In genomic region chr6:100707557-100707956, GRCm38 (mm10) we compare ENCODE assay signal across 15 mouse cellular contexts. TPM values are rescaled to one million over a fixed set of nuclear protein-coding genes. Genes with fewer than 3 reads are reported as not detected.
DNase-seq lines count a peak whose midpoint lies in the region; ATAC-seq and TF ChIP-seq lines count a peak whose summit lies in the region.
"Had no signal": no experiment of that assay in that cellular context is flagged by ENCODE, and none has a peak within 500 bp of the region (broad histone marks: within the 10 kb centered on the region; RNA-seq: fewer than 3 reads in every experiment).

No protein-coding gene starts in this region.

- 0 out of 2 replicates have a peak, but pooled peaks cover 5% of the 10 kb centered on the region for H3K27me3 ChIP-seq in kidney, postnatal 0 days (ENCODE audit: insufficient read depth, low read length)
- no peaks in the 10 kb centered on the region for H3K27me3 ChIP-seq in CH12.LX (replicated peaks)
- 0 out of 2 replicates have a peak, but pooled peaks cover 3% of the 10 kb centered on the region for H3K27me3 ChIP-seq in embryonic facial prominence, embryonic 12.5 days
- H3K27me3 ChIP-seq in hindbrain, embryonic 14.5 days (ENCODE audit: control insufficient read depth, insufficient read depth, low read length) = peaks cover 35% of the 10 kb centered on the region
- H3K27me3 ChIP-seq in midbrain, embryonic 15.5 days (replicated peaks) = peaks cover 30% of the 10 kb centered on the region

- DNase-seq in kidney, postnatal 0 days (ENCODE audit: low spot score) = peak; percentile 68
- DNase-seq in kidney, postnatal 36 days = no peak
- DNase-seq in CH12.LX (ENCODE audit: extremely low read depth) = no peak
- peak; percentile 43 to 51 for DNase-seq in heart, postnatal 14 days
- DNase-seq in hindbrain, embryonic 14.5 days (ENCODE audit: low spot score) = no peak
- DNase-seq in adrenal gland, adult 2 months = no peak
- DNase-seq: cerebellum, postnatal 36 days; lung, adult 18-20 months; right cerebral cortex, postnatal 25 days had no signal

- H3K27ac ChIP-seq in kidney, postnatal 0 days = no peak overlapping the region
- no peak overlapping the region for H3K27ac ChIP-seq in CH12.LX (ENCODE audit: insufficient read depth, low read depth)
- H3K27ac ChIP-seq in embryonic facial prominence, embryonic 12.5 days = peak overlapping the region; percentile 92
- no peak overlapping the region for H3K27ac ChIP-seq in hindbrain, embryonic 14.5 days
- no peak overlapping the region for H3K27ac ChIP-seq in midbrain, embryonic 15.5 days
- H3K27ac ChIP-seq: forebrain, embryonic 15.5 days; stomach, postnatal 0 days had no signal

- TF ChIP-seq CTCF in kidney, postnatal 0 days (IDR thresholded peaks at IDR 0.05; ENCODE audit: low read depth) = no peak
- TF ChIP-seq CTCF in CH12.LX (conservative IDR thresholded peaks at IDR 0.05 in 1 of 2, IDR thresholded peaks at IDR 0.05 in 1 of 2; ENCODE audit: low read depth in 2 of 2, low read length in 2 of 2) = no peak

- H3K4me3 ChIP-seq in kidney, postnatal 0 days (replicated peaks; ENCODE audit: low read depth, low read length) = no peak overlapping the region
- no peak overlapping the region for H3K4me3 ChIP-seq in CH12.LX (replicated peaks in 1 of 3; ENCODE audit: low read depth in 2 of 3, low read length in 2 of 3, poor library complexity in 1 of 3)
- no peak overlapping the region for H3K4me3 ChIP-seq in embryonic facial prominence, embryonic 12.5 days
- H3K4me3 ChIP-seq in hindbrain, embryonic 14.5 days (replicated peaks; ENCODE audit: low read length) = no peak overlapping the region
- no peak overlapping the region for H3K4me3 ChIP-seq in midbrain, embryonic 15.5 days
- H3K4me3 ChIP-seq: forebrain, embryonic 15.5 days had no signal

- dilution Hi-C loops in CH12.LX (cut with MboI; ENCODE audit: extremely low pct_ligation_motif_present, extremely low pct_unique_long_range_greater_than_20kb, low sequenced_read_pairs) = no loop called here

- peaks cover 12% of the 10 kb centered on the region; the same call in 1 of the 2 replicates for H3K4me1 ChIP-seq in kidney, postnatal 0 days (replicated peaks; ENCODE audit: insufficient read depth, low read length)
- H3K4me1 ChIP-seq in CH12.LX (ENCODE audit: control insufficient read depth in 1 of 2, insufficient read depth in 2 of 2) = peaks cover 10 to 15% of the 10 kb centered on the region in 2 experiments; a peak in 3 of 4 replicates
- H3K4me1 ChIP-seq in embryonic facial prominence, embryonic 12.5 days = peaks cover 33% of the 10 kb centered on the region
- 0 out of 2 replicates have a peak, but pooled peaks cover 8% of the 10 kb centered on the region for H3K4me1 ChIP-seq in hindbrain, embryonic 14.5 days (replicated peaks; ENCODE audit: control insufficient read depth, insufficient read depth, low read length)
- H3K4me1 ChIP-seq in midbrain, embryonic 15.5 days = peaks cover 19% of the 10 kb centered on the region

- no peaks in the 10 kb centered on the region for H3K79me2 ChIP-seq in CH12.LX (replicated peaks; ENCODE audit: control insufficient read depth, extremely low read depth, insufficient read depth, poor library complexity, severe bottlenecking)

- H3K9ac ChIP-seq in kidney, postnatal 0 days (ENCODE audit: low read depth, low read length) = no peak overlapping the region
- peak overlapping the region; percentile 11; the same call in 1 of the 2 replicates for H3K9ac ChIP-seq in CH12.LX (ENCODE audit: insufficient read depth, low read depth)
- H3K9ac ChIP-seq in embryonic facial prominence, embryonic 12.5 days = no peak overlapping the region
- H3K9ac ChIP-seq in hindbrain, embryonic 14.5 days = no peak overlapping the region
- no peak overlapping the region for H3K9ac ChIP-seq in midbrain, embryonic 15.5 days
- H3K9ac ChIP-seq: forebrain, embryonic 15.5 days had no signal

- no peak for TF ChIP-seq POLR2A in CH12.LX (IDR thresholded peaks at IDR 0.05; ENCODE audit: low read depth, low read length)

- H3K9me3 ChIP-seq in kidney, postnatal 0 days (replicated peaks; ENCODE audit: low read length) = no peaks in the 10 kb centered on the region
- no peaks in the 10 kb centered on the region for H3K9me3 ChIP-seq in CH12.LX (replicated peaks; ENCODE audit: low read length)
- H3K9me3 ChIP-seq in embryonic facial prominence, embryonic 12.5 days = no peaks in the 10 kb centered on the region
- H3K9me3 ChIP-seq in hindbrain, embryonic 14.5 days (ENCODE audit: control insufficient read depth, low read length) = no peaks in the 10 kb centered on the region
- H3K9me3 ChIP-seq in midbrain, embryonic 15.5 days = no peaks in the 10 kb centered on the region
- H3K9me3 ChIP-seq: forebrain, embryonic 15.5 days had no signal

- TF ChIP-seq RAD21 in CH12.LX (IDR thresholded peaks at IDR 0.05; ENCODE audit: low read depth, low read length) = no peak

- WGBS in kidney, postnatal 0 days = 57% methylated on average over 7 of the region's 7 CpGs
- 26% methylated on average over 7 of the region's 7 CpGs for WGBS in embryonic facial prominence, embryonic 12.5 days
- 59% methylated on average over 7 of the region's 7 CpGs for WGBS in hindbrain, embryonic 14.5 days
- WGBS in midbrain, embryonic 15.5 days = 41% methylated on average over 7 of the region's 7 CpGs

- H3K4me2 ChIP-seq in kidney, postnatal 0 days (ENCODE audit: low read length) = no peak overlapping the region; the same call in 1 of the 2 replicates
- peak overlapping the region; percentile 46 for H3K4me2 ChIP-seq in CH12.LX (ENCODE audit: insufficient read depth, low read depth, poor library complexity, severe bottlenecking)
- peak overlapping the region; percentile 41 for H3K4me2 ChIP-seq in embryonic facial prominence, embryonic 12.5 days (replicated peaks)
- H3K4me2 ChIP-seq in hindbrain, embryonic 14.5 days (replicated peaks) = no peak overlapping the region
- H3K4me2 ChIP-seq in midbrain, embryonic 15.5 days = no peak overlapping the region
- H3K4me2 ChIP-seq: forebrain, embryonic 15.5 days had no signal

- in situ Hi-C loops in CH12.LX (cut with MboI; ENCODE audit: low pct_ligation_motif_present, low pct_unique_long_range_greater_than_20kb, low sequenced_read_pairs) = no loop called here

- no peak for TF ChIP-seq EP300 in CH12.LX (IDR thresholded peaks at IDR 0.05; ENCODE audit: low read length)

- no peak for ATAC-seq in kidney, postnatal 0 days (replicated peaks; ENCODE audit: low FRiP score, low read depth)
- peak; percentile 25; the same call in 1 of the 2 replicates for ATAC-seq in embryonic facial prominence, embryonic 12.5 days (ENCODE audit: insufficient number of reproducible peaks, insufficient read depth, low FRiP score, low TSS enrichment)
- ATAC-seq in hindbrain, embryonic 14.5 days (ENCODE audit: low FRiP score) = no peak
- no peak for ATAC-seq in midbrain, embryonic 15.5 days (replicated peaks)
- ATAC-seq: forebrain, embryonic 15.5 days; intestine, postnatal 0 days had no signal

- no peaks in the 10 kb centered on the region for H3K36me3 ChIP-seq in kidney, postnatal 0 days (ENCODE audit: insufficient read depth, low read length)
- no peaks in the 10 kb centered on the region for H3K36me3 ChIP-seq in CH12.LX (replicated peaks in 1 of 2; ENCODE audit: control insufficient read depth in 1 of 2, insufficient read depth in 1 of 2, low read length in 1 of 2)
- no peaks in the 10 kb centered on the region for H3K36me3 ChIP-seq in embryonic facial prominence, embryonic 12.5 days
- no peaks in the 10 kb centered on the region for H3K36me3 ChIP-seq in hindbrain, embryonic 14.5 days (replicated peaks; ENCODE audit: control insufficient read depth, insufficient read depth)
- no peaks in the 10 kb centered on the region for H3K36me3 ChIP-seq in midbrain, embryonic 15.5 days (replicated peaks)
- H3K36me3 ChIP-seq: forebrain, embryonic 15.5 days had no signal

- intact Hi-C loops in heart, postnatal 14 days (cut with DNase I) = no loop called here

TF ChIP-seq in CH12.LX, 34 proteins besides CTCF, POLR2A, EP300 and RAD21:
- TF ChIP-seq MXI1 (IDR thresholded peaks at IDR 0.05; ENCODE audit: low read depth, low read length) = no peak
TF ChIP-seq in CH12.LX: peak in this region for 0.

RNA-seq across cellular contexts. Expression of gene Gxylt2, which starts 3.0 kb away (rescaled TPM):
- 7.9 and 9.9 TPM in 2 replicates for polyA plus RNA-seq in kidney, postnatal 0 days (2015; fragmentation: Nextera tagmentation; extraction: Ambion mirVana)
- 0.08 TPM in 1 of 2 replicates, not detected in the other for total RNA-seq in CH12.LX (2012; rRNA removed)
- total RNA-seq in CH12.LX (2014; rRNA removed) = 0.03 TPM in 1 of 2 replicates, not detected in the other
- polyA plus RNA-seq in CH12.LX (2012; ENCODE audit: insufficient read length, low read depth) = not detected in 2 replicates
- 23.5 and 24.1 TPM in 2 replicates for polyA plus RNA-seq in embryonic facial prominence, embryonic 12.5 days (2016; fragmentation: Nextera tagmentation; extraction: Ambion mirVana)
- total RNA-seq in heart, postnatal 14 days (2021) = 1 to 10 TPM; 6.2 to 7.4 TPM
- polyA plus RNA-seq in hindbrain, embryonic 14.5 days (2014; fragmentation: Nextera tagmentation; extraction: Ambion mirVana) = 2.2 and 2.3 TPM in 2 replicates
- 1.2 and 1.6 TPM in 2 replicates for polyA plus RNA-seq in midbrain, embryonic 15.5 days (2015; fragmentation: Nextera tagmentation; extraction: Ambion mirVana)
- under 1 TPM; 0.40 to 0.73 TPM for total RNA-seq in adrenal gland, adult 2 months (2021)
- 1.1 and 2.9 TPM in 2 replicates for polyA plus RNA-seq in adrenal gland, adult 2 months (2012; rRNA removed)
- total RNA-seq: megakaryocyte, adult 5-6 weeks had no signal

RNA-seq across cellular contexts. Expression of gene Shq1, which starts 36.6 kb away (rescaled TPM):
- 11.8 and 12.8 TPM in 2 replicates for polyA plus RNA-seq in kidney, postnatal 0 days (2015; fragmentation: Nextera tagmentation; extraction: Ambion mirVana)
- total RNA-seq in CH12.LX (2012; rRNA removed) = 26.6 and 30.4 TPM in 2 replicates
- total RNA-seq in CH12.LX (2014; rRNA removed) = 32.3 and 32.9 TPM in 2 replicates
- 30.2 and 32.3 TPM in 2 replicates for polyA plus RNA-seq in CH12.LX (2012; ENCODE audit: insufficient read length, low read depth)
- 17.2 and 18.6 TPM in 2 replicates for polyA plus RNA-seq in embryonic facial prominence, embryonic 12.5 days (2016; fragmentation: Nextera tagmentation; extraction: Ambion mirVana)
- 1 to 10 TPM; 2.7 to 3.7 TPM for total RNA-seq in heart, postnatal 14 days (2021)
- 7.6 and 7.9 TPM in 2 replicates for polyA plus RNA-seq in hindbrain, embryonic 14.5 days (2014; fragmentation: Nextera tagmentation; extraction: Ambion mirVana)
- 9.2 and 10.7 TPM in 2 replicates for polyA plus RNA-seq in midbrain, embryonic 15.5 days (2015; fragmentation: Nextera tagmentation; extraction: Ambion mirVana)
- 1 to 10 TPM; 8.5 to 8.6 TPM for total RNA-seq in adrenal gland, adult 2 months (2021)
- polyA plus RNA-seq in adrenal gland, adult 2 months (2012; rRNA removed) = 3.7 and 4.5 TPM in 2 replicates

Comparison
In these comparisons a context has a peak if more than half of its experiments do, and no peak if none do; other contexts are left out.
1. DNase-seq: peak in kidney, postnatal 0 days (single experiment) and heart, postnatal 14 days (2 of 2); none in kidney, postnatal 36 days (0 of 2), CH12.LX (single experiment), hindbrain, embryonic 14.5 days (single experiment) and adrenal gland, adult 2 months (single experiment).
2. H3K4me2 ChIP-seq: peak in CH12.LX (single experiment) and embryonic facial prominence, embryonic 12.5 days (single experiment); none in kidney, postnatal 0 days (single experiment), hindbrain, embryonic 14.5 days (single experiment) and midbrain, embryonic 15.5 days (single experiment).